Mouse (Mus musculus) splenic B cell, adult 2 months (primary cell): ENCODE data around the gene Osbpl10.
"Not testable (repeated sequence)": the region's sequence is repeated elsewhere in the genome, so short reads cannot be mapped to it uniquely, and the experiment has no call there.

ENCODE experiments used
- DNase-seq: peaks from one replicate; pipeline ENCODE4 v3.0.0-alpha.2; 2011; ENCODE audit warnings: low read depth, low spot score
- H3K27me3 ChIP-seq: 2 replicates; pipeline ENCODE4 v1.6.1; 2012; ENCODE audit warnings: mild to moderate bottlenecking, low read length, moderate library complexity, mixed read lengths; ENCODE audit not compliant: control insufficient read depth, poor library complexity, insufficient read depth, severe bottlenecking
- H3K36me3 ChIP-seq: 2 replicates; pipeline ENCODE4 v1.6.1; 2012; ENCODE audit warnings: mild to moderate bottlenecking, low read length, moderate library complexity, mixed read lengths; ENCODE audit not compliant: control insufficient read depth, poor library complexity, insufficient read depth, severe bottlenecking

The Osbpl10 gene

GRCm38 (mm10) chr9:114960043-114960789 lies 18.2 kb upstream of the Osbpl10 start:
- Histone ChIP-seq H3K27me3 (no peaks in the 10 kb centered on the region), H3K36me3 (no peaks in the 10 kb centered on the region)
- DNase-seq: no peak

DNA sequence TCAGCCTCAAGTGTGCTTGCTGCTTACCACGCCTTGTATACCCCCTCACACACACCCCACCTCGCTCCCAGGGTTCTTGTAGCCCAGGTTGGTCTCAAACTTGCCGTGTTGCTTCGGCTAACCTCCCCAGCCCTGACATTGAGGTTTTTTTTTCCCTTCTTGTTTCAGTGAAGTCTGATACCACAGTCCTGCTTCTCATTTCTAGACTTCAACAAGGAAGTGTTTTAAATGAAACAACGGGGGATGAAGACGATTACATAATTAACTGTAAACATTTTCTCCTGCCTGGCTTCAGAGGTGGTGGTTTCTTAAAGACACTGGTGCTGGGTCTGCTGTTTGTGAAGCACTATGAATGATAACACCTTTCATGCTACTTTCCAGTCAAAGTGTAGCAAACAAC lies 17.5 kb upstream of the Osbpl10 start:
- H3K27me3 ChIP-seq: no peaks in the 10 kb centered on the region
- DNase-seq: no peak
- no peaks in the 10 kb centered on the region for H3K36me3 ChIP-seq

DNA sequence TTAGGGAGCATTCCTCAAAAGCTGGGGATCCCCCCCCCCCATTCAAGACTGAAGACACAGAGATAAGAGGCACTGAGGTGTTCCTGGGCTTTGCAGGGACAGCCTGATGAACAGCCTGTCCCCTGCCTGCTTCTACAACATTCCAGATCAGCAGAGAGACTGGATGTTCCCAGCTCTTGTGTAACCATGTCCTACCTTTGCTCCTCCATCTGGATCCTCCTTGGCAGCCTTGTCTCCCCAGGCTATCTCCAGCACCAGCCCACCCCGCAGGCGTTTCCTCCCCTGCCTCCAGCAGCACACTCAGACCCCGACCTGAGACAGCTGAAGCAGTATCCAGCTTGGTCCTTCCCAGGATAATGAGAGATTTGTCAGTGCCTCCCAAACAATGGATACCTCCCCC lies 14.3 kb upstream of the Osbpl10 start:
- Histone ChIP-seq H3K36me3 (no peaks in the 10 kb centered on the region), H3K27me3 (no peaks in the 10 kb centered on the region)
- DNase-seq: no peak

DNA sequence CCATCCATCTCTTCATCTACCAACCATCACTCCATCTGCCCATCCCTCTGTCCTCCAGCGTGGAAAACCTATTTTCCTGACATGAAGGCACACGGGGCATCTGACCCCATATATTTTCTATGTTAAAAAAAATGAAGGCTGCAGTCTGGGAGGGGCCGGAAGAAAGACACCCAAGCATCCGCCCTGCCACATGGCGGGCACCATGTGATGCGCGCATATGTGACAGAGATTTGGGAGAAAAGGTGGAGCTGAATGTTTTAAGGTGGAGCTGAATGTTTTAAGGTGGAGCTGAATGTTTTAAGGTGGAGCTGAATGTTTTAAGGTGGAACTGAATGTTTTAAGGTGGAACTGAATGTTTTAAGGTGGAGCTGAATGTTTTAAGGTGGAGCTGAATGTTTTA lies 12.1 kb upstream of the Osbpl10 start:
- not testable (repeated sequence) for H3K36me3 ChIP-seq, H3K27me3 ChIP-seq, DNase-seq

DNA sequence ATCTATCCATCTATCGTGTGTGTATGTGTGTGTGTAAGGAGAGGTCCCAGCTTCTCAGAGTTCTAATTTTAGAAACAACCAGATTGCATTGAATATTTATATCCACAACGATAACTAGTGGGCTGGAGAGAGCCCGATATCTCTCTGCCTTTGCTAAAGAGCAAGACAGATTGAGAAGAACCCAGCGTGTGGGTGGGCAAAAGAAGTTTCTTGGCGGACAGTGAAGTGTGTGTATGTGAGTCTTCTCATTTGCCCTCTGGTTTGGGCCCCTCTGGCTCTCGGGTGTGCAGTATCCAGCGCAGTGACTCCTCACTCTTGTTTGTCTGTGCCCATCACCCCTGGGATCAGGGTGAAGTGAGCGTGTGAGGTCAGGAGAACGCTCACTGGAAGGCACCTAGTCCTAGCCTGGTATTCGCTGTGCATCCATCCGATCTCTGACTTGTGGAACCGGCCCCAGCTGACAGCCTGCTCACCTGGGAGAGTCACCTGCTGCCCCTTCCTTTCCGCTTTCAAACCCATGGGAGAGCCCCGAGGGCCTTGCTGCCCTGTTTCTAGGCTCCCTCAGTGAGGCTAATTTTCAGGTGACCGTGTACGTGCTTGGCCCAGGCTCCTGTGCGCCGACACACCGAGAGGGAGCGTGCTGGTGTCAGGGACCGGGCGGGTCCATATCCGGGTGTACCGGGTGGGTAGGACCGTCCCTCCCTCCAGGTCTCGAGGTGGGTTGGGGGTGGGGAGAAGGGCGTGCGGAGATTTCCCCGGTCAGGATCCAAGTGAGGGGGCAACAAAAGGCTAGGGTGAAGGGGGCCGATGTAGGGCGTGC lies 698 bp upstream of the Osbpl10 start:
- H3K27me3 ChIP-seq: 0 out of 2 replicates have a peak, but pooled peaks cover 3% of the 10 kb centered on the region
- peak; percentile 19 for DNase-seq
- no peaks in the 10 kb centered on the region for H3K36me3 ChIP-seq

GRCm38 (mm10) chr9:114979969-114980368 lies 1.6 kb downstream of the Osbpl10 start:
- DNase-seq: no peak
- Histone ChIP-seq H3K36me3 (no peaks in the 10 kb centered on the region), H3K27me3 (0 out of 2 replicates have a peak, but pooled peaks cover 3% of the 10 kb centered on the region)

GRCm38 (mm10) chr9:114982689-114983360 lies 4.5 kb downstream of the Osbpl10 start, which contains the start of gene Rps27rt:
Gene Rps27rt (minus strand): TSS chr9:114982739.
- 0 out of 2 replicates have a peak, but pooled peaks cover 3% of the 10 kb centered on the region for H3K27me3 ChIP-seq
- DNase-seq: no peak
- no peaks in the 10 kb centered on the region for H3K36me3 ChIP-seq

DNA sequence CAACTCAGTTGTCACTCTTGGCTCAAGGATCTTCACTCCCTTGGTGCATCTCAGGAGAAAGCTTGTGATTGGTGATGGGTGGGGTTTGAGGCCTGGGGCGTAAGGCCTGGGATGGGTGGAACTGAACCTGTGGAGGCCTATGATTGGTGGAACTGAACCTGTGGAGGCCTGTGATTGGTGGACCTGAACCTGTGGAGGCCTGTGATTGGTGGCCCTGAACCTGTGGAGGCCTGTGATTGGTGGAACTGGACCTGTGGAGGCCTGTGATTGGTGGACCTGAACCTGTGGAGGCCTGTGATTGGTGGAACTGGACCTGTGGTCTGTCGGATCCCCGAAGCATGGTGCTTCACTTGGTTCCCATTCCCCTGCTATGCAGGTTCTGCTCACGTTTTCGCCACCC lies 7.4 kb downstream of the Osbpl10 start:
- Histone ChIP-seq H3K27me3 (no peaks in the 10 kb centered on the region), H3K36me3 (no peaks in the 10 kb centered on the region)
- no peak for DNase-seq

DNA sequence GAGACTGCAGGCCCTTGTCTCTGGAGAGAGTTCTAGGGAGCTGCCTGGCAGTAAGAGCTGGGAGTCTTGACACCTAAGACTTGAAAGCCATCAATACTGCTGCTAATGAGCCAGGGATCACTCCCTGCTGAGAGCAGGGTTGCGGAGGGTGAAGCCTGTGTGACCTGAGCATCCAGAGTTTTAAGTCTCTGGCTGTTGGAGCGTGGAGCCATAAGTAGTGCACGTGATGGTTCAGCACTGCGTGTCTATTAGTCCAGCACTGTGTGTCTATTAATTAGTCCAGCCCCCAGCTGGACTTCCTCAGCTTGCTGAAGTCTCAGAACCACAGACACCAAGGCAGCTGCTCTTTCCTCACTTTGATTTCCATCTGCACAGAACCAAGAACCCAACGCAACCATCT lies 8.0 kb downstream of the Osbpl10 start:
- Histone ChIP-seq H3K36me3 (no peaks in the 10 kb centered on the region), H3K27me3 (no peaks in the 10 kb centered on the region)
- no peak for DNase-seq

- DNase-seq: no peak
- Histone ChIP-seq H3K36me3 (no peaks in the 10 kb centered on the region), H3K27me3 (no peaks in the 10 kb centered on the region)
Observed at GRCm38 (mm10) chr9:114988029-114988428, 9.7 kb downstream of the Osbpl10 start.

DNA sequence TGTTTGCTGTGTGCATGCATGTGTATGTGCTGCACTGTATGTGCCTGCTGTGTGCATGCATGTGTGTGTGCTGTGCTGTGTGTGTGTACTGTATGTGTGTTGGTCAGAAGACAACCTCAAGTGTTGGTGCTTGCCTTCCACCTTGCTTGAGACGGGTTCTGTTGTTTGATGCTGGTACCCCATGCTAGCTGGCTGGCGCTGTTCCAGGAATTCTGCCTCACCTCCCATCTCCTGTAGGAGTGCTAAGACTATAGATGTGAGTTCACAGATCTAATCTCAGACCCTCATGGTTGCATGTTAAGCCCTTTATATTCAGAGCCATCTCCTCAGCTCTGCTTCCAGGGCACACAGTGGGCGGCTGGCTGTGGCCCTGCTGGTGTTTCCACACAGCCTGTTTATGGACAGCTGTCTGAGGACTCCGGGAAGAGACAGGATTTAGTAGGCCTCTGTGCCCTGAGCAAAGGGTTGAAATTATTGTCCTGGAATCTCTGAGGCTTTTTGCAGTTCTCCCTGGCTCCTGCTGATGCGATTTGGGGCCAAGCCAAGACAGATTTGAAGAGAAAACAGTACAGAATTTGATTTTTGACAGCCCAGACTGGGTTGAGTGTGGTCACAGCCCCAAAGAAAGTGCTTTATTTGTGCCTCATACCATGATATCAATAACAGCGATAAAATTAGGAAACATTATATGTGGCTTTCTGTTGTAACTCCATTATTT lies 10.4 kb downstream of the Osbpl10 start:
- DNase-seq: no peak
- Histone ChIP-seq H3K36me3 (no peaks in the 10 kb centered on the region), H3K27me3 (no peaks in the 10 kb centered on the region)

DNA sequence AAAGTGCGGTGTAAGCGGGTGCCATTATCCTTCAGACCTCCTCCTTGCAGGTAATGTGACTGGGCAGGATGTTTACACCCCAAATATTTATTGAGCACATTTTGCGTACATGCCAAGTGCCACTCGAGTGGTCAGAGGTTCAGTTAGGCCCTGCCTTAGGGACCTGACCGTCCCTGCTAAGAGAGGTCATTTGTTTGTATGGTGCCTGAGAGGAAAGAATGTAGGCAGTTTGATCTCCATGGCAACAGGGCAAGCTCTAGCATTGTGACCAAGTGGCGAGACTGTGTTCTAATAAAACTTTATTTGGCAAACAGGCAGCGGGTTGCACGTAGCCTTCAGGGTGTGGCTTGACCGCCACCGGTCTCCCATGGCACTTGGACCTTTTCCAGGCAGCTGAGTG lies 12.1 kb downstream of the Osbpl10 start:
- H3K36me3 ChIP-seq: no peaks in the 10 kb centered on the region
- H3K27me3 ChIP-seq: no peaks in the 10 kb centered on the region
- no peak for DNase-seq

- no peaks in the 10 kb centered on the region for H3K27me3 ChIP-seq
- DNase-seq: no peak
- H3K36me3 ChIP-seq: no peaks in the 10 kb centered on the region
Observed at GRCm38 (mm10) chr9:114992528-114992927, 14.2 kb downstream of the Osbpl10 start.

DNA sequence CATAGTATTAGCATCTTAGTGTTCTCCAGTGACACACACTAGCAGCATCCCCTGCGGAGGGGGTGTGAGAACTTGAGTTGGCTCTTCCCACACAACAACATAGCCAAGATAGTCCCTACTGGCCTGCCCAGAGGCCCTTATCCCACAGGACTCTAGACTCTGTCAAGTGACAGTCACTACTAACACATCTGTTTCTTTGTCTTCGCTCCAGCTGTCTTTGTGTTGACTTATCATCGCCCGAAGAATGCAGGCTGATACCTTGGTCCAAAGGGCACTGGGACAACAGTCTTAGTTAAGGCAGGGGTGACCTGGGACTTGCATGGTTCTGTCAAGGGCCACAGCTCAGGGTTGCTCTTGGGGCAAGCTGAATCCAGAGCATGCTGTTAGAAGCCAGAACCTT lies 16.9 kb downstream of the Osbpl10 start:
- H3K27me3 ChIP-seq: no peaks in the 10 kb centered on the region
- no peaks in the 10 kb centered on the region for H3K36me3 ChIP-seq
- DNase-seq: no peak
